Mouse (Mus musculus) G1E (cell line): Measurements from ENCODE around the gene Bbs9.

Source experiments
- CTCF ChIP-seq: IDR thresholded peaks from 2 replicates; pipeline ENCODE4 v1.5.1; 2012; ENCODE audit warnings: low read depth, low read length, inconsistent platforms, mixed read lengths
- GATA1 ChIP-seq: IDR thresholded peaks from 2 replicates; pipeline ENCODE4 v1.6.1; 2012; ENCODE audit warnings: borderline replicate concordance, low read length, inconsistent platforms, mixed read lengths
- POLR2AphosphoS5 ChIP-seq: IDR thresholded peaks from 2 replicates; pipeline ENCODE4 v1.6.1; 2012; ENCODE audit warnings: low read depth, low read length, inconsistent platforms; ENCODE audit not compliant: insufficient replicate concordance
- TAL1 ChIP-seq: conservative IDR thresholded peaks from 2 replicates; pipeline ENCODE4 v1.6.1; 2012; ENCODE audit warnings: low read depth, low read length, inconsistent platforms, mixed read lengths

DNA sequence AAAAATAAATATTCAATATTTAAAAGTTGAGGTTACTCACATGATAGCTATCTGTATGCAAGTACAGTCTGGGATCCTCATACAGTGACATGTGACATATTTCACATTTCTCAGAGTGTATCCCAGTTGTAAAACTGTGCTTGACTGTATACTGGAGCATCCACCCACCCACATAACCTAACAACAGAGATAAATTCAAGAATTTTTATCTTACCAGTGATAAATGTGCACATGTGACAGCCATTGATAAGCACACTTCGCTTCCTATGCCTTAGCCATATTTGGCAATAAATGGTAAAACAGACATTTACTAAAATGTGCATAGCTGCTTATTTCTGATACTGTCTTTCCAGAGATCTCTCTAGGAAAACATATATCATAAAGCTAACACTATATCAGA, 330.5 kb downstream of the Bbs9 start:
- no peak for TF ChIP-seq CTCF
- TF ChIP-seq TAL1, result peak; percentile 76
- TF ChIP-seq POLR2AphosphoS5, result no peak
- no peak for TF ChIP-seq GATA1
